23 mouse cellular contexts compared by ENCODE assay signal in the genomic region with DNA sequence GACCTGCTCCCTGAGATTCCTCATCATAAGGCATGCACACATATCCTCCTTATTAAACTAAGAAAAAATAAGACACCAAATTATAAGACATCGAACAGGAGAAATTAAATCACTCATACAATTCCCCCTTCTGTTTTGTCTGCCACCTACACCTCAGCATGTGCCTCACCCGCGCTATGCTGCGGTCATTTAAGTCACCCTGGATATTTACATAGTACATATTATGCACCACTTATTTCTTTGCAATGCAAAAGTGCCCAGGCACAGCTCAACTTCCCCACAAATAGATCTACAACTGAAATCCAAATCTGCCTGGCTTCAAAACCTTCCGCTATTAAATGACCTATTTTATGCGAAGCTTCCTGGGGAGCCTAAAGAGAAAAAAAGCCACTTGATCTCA. TPM values are rescaled to one million over a fixed set of nuclear protein-coding genes. Genes with fewer than 3 reads are reported as not detected.
DNase-seq lines count a peak whose midpoint lies in the region; ATAC-seq and TF ChIP-seq lines count a peak whose summit lies in the region.
"Had no signal": no experiment of that assay in that cellular context is flagged by ENCODE, and none has a peak within 500 bp of the region (broad histone marks: within the 10 kb centered on the region; RNA-seq: fewer than 3 reads in every experiment).

No protein-coding gene starts in this region.

- H3K4me2 ChIP-seq in liver, embryonic 12.5 days: peak overlapping the region; percentile 24
- H3K4me2 ChIP-seq in liver, postnatal 0 days (ENCODE audit: low read depth, low read length): no peak overlapping the region
- H3K4me2 ChIP-seq in liver, embryonic 16.5 days (ENCODE audit: low read depth, low read length): peak overlapping the region; percentile 36; the same call in 1 of the 2 replicates
- H3K4me2 ChIP-seq in hindbrain, embryonic 14.5 days (replicated peaks): no peak overlapping the region
- H3K4me2 ChIP-seq: embryonic facial prominence, embryonic 15.5 days; forebrain, embryonic 12.5 days; heart, embryonic 12.5 days had no signal

- ATAC-seq in erythroblast, adult 5-6 weeks (replicated peaks; ENCODE audit: low FRiP score, poor library complexity, severe bottlenecking): no peak
- no peak for ATAC-seq in liver, embryonic 12.5 days
- no peak for ATAC-seq in liver, postnatal 0 days
- no peak for ATAC-seq in liver, embryonic 16.5 days (ENCODE audit: low read depth)
- ATAC-seq in hindbrain, embryonic 14.5 days (ENCODE audit: low FRiP score): no peak
- no peak for ATAC-seq in frontal cortex, adult (ENCODE audit: low TSS enrichment)
- ATAC-seq: forebrain, embryonic 16.5 days; hindbrain, embryonic 16.5 days had no signal

- H3K27me3 ChIP-seq in erythroblast, embryonic 14.5 days (ENCODE audit: control insufficient read depth): peaks cover 13% of the 10 kb centered on the region
- peaks cover 24% of the 10 kb centered on the region for H3K27me3 ChIP-seq in liver, embryonic 12.5 days (replicated peaks)
- no peaks in the 10 kb centered on the region for H3K27me3 ChIP-seq in liver, postnatal 0 days (ENCODE audit: insufficient read depth, low read length)
- no peaks in the 10 kb centered on the region for H3K27me3 ChIP-seq in liver, embryonic 16.5 days (ENCODE audit: control insufficient read depth, insufficient read depth, low read depth, low read length)
- H3K27me3 ChIP-seq in hindbrain, embryonic 14.5 days (ENCODE audit: control insufficient read depth, insufficient read depth, low read length): no peaks in the 10 kb centered on the region
- H3K27me3 ChIP-seq: embryonic facial prominence, embryonic 15.5 days; forebrain, embryonic 12.5 days had no signal

- no peak for TF ChIP-seq EP300 in liver, postnatal 0 days (IDR thresholded peaks at IDR 0.05; ENCODE audit: low read depth)

- no peaks in the 10 kb centered on the region for H3K36me3 ChIP-seq in erythroblast, embryonic 14.5 days (ENCODE audit: control insufficient read depth)
- H3K36me3 ChIP-seq in liver, embryonic 12.5 days: no peaks in the 10 kb centered on the region
- H3K36me3 ChIP-seq in liver, postnatal 0 days (replicated peaks; ENCODE audit: insufficient read depth, low read length): no peaks in the 10 kb centered on the region
- H3K36me3 ChIP-seq in liver, embryonic 16.5 days (ENCODE audit: control insufficient read depth, insufficient read depth): no peaks in the 10 kb centered on the region
- H3K36me3 ChIP-seq in hindbrain, embryonic 14.5 days (replicated peaks; ENCODE audit: control insufficient read depth, insufficient read depth): no peaks in the 10 kb centered on the region
- H3K36me3 ChIP-seq: embryonic facial prominence, embryonic 15.5 days; forebrain, embryonic 12.5 days; heart, embryonic 12.5 days had no signal

- H3K4me1 ChIP-seq in erythroblast, embryonic 14.5 days (ENCODE audit: control insufficient read depth): peaks cover 48% of the 10 kb centered on the region
- peaks cover 42% of the 10 kb centered on the region for H3K4me1 ChIP-seq in liver, embryonic 12.5 days
- peaks cover 16% of the 10 kb centered on the region for H3K4me1 ChIP-seq in liver, postnatal 0 days (ENCODE audit: insufficient read depth)
- peaks cover 23% of the 10 kb centered on the region for H3K4me1 ChIP-seq in liver, embryonic 16.5 days (ENCODE audit: control insufficient read depth, low read depth, low read length)
- no peaks in the 10 kb centered on the region for H3K4me1 ChIP-seq in hindbrain, embryonic 14.5 days (replicated peaks; ENCODE audit: control insufficient read depth, insufficient read depth, low read length)
- H3K4me1 ChIP-seq: embryonic facial prominence, embryonic 15.5 days had no signal

- WGBS in liver, embryonic 12.5 days (ENCODE audit: insufficient replicate concordance): 87% methylated on average over 6 of the region's 6 CpGs
- 85% methylated on average over 6 of the region's 6 CpGs for WGBS in liver, postnatal 0 days (ENCODE audit: insufficient replicate concordance)
- 87% methylated on average over 6 of the region's 6 CpGs for WGBS in liver, embryonic 16.5 days (ENCODE audit: insufficient replicate concordance)
- 89% methylated on average over 6 of the region's 6 CpGs for WGBS in hindbrain, embryonic 14.5 days

- DNase-seq in liver, postnatal 0 days: no peak
- no peak for DNase-seq in hindbrain, embryonic 14.5 days (ENCODE audit: low spot score)
- DNase-seq: cerebellum, adult 8-10 months had no signal

- TF ChIP-seq CTCF in liver, postnatal 0 days (IDR thresholded peaks at IDR 0.05; ENCODE audit: low read depth): no peak

- H3K27ac ChIP-seq in liver, embryonic 12.5 days: no peak overlapping the region
- H3K27ac ChIP-seq in liver, postnatal 0 days (ENCODE audit: low read depth): no peak overlapping the region
- no peak overlapping the region for H3K27ac ChIP-seq in liver, embryonic 16.5 days (ENCODE audit: low read length)
- no peak overlapping the region for H3K27ac ChIP-seq in hindbrain, embryonic 14.5 days
- H3K27ac ChIP-seq: embryonic facial prominence, embryonic 15.5 days; forebrain, embryonic 12.5 days had no signal

- H3K9me3 ChIP-seq in erythroblast, embryonic 14.5 days (ENCODE audit: control insufficient read depth, low read length): no peaks in the 10 kb centered on the region
- H3K9me3 ChIP-seq in liver, embryonic 12.5 days (replicated peaks): no peaks in the 10 kb centered on the region
- H3K9me3 ChIP-seq in liver, postnatal 0 days (ENCODE audit: low read length): no peaks in the 10 kb centered on the region
- no peaks in the 10 kb centered on the region for H3K9me3 ChIP-seq in liver, embryonic 16.5 days (replicated peaks; ENCODE audit: control insufficient read depth, low read length)
- no peaks in the 10 kb centered on the region for H3K9me3 ChIP-seq in hindbrain, embryonic 14.5 days (ENCODE audit: control insufficient read depth, low read length)
- H3K9me3 ChIP-seq: embryonic facial prominence, embryonic 15.5 days; forebrain, embryonic 12.5 days; heart, embryonic 12.5 days had no signal

- peak overlapping the region; percentile 31 for H3K4me3 ChIP-seq in erythroblast, embryonic 14.5 days (replicated peaks)
- H3K4me3 ChIP-seq in liver, embryonic 12.5 days: no peak overlapping the region
- H3K4me3 ChIP-seq in liver, postnatal 0 days (ENCODE audit: low read depth, low read length): no peak overlapping the region
- H3K4me3 ChIP-seq in liver, embryonic 16.5 days (ENCODE audit: low read depth, low read length): no peak overlapping the region
- no peak overlapping the region for H3K4me3 ChIP-seq in hindbrain, embryonic 14.5 days (replicated peaks; ENCODE audit: low read length)
- H3K4me3 ChIP-seq: embryonic facial prominence, embryonic 15.5 days; forebrain, embryonic 12.5 days; heart, embryonic 12.5 days had no signal

- no peak overlapping the region for H3K9ac ChIP-seq in liver, embryonic 12.5 days
- no peak overlapping the region for H3K9ac ChIP-seq in liver, postnatal 0 days (replicated peaks)
- H3K9ac ChIP-seq in liver, embryonic 16.5 days (ENCODE audit: low read depth, low read length): no peak overlapping the region
- H3K9ac ChIP-seq in hindbrain, embryonic 14.5 days: no peak overlapping the region
- H3K9ac ChIP-seq: embryonic facial prominence, embryonic 15.5 days; forebrain, embryonic 12.5 days; heart, embryonic 12.5 days had no signal

RNA-seq across cellular contexts. Expression of a gene that starts 39.6 kb away (rescaled TPM):
- polyA plus RNA-seq in erythroblast, embryonic 14.5 days (2012): not detected in 2 replicates
- not detected in 2 replicates for total RNA-seq in erythroblast, adult 5-6 weeks (2015; ENCODE audit: low replicate concordance)
- total RNA-seq in erythroblast, adult 5-6 weeks (2017; ENCODE audit: low replicate concordance): 0.68 TPM in 1 of 2 replicates, not detected in the other
- not detected in 2 replicates for polyA plus RNA-seq in liver, embryonic 12.5 days (2016; fragmentation: Nextera tagmentation; extraction: Ambion mirVana)
- polyA plus RNA-seq in liver, postnatal 0 days (2015; fragmentation: Nextera tagmentation; extraction: Ambion mirVana): 0.08 and 0.19 TPM in 2 replicates
- 0.08 and 0.09 TPM in 2 replicates for polyA plus RNA-seq in liver, embryonic 16.5 days (2015; fragmentation: Nextera tagmentation; extraction: Ambion mirVana)
- 0.42 TPM in 1 of 2 replicates, not detected in the other for polyA plus RNA-seq in hindbrain, embryonic 14.5 days (2014; fragmentation: Nextera tagmentation; extraction: Ambion mirVana)
- total RNA-seq: adrenal gland, adult 2 months; adrenal gland, postnatal 25 days; common myeloid progenitor, adult 5-6 weeks; gastrocnemius, adult 18-20 months; gastrocnemius, postnatal 14 days; heart, adult 8-10 months; heart, postnatal 36 days; MEL had no signal
- polyA plus RNA-seq: adrenal gland, adult 2 months; embryonic facial prominence, embryonic 11.5 days; embryonic facial prominence, embryonic 15.5 days; forebrain, embryonic 12.5 days; heart, embryonic 12.5 days; hindbrain, embryonic 11.5 days had no signal

Comparison
In these comparisons a context has a peak if more than half of its experiments do, and no peak if none do; other contexts are left out.
1. H3K4me2 ChIP-seq: peak in liver, embryonic 12.5 days (single experiment) and liver, embryonic 16.5 days (single experiment); none in liver, postnatal 0 days (single experiment) and hindbrain, embryonic 14.5 days (single experiment).